Mouse (Mus musculus): ENCODE results near the gene Rchy1.

Gene Rchy1

GRCm38 (mm10) chr5:91962639-91963440 is at the start of gene Rchy1:
Gene Rchy1, minus strand, starts transcription at chr5:91963068.
- peak; percentile 94 for DNase-seq (ENCODE audit: low spot score)

GRCm38 (mm10) chr5:92011756-92012155 is 48.9 kb upstream of the Rchy1 start:
- no peak for DNase-seq (ENCODE audit: low spot score)

- DNase-seq (ENCODE audit: low spot score), result no peak
Measured at GRCm38 (mm10) chr5:92009827-92010226, 47.0 kb upstream of the Rchy1 start.

DNA sequence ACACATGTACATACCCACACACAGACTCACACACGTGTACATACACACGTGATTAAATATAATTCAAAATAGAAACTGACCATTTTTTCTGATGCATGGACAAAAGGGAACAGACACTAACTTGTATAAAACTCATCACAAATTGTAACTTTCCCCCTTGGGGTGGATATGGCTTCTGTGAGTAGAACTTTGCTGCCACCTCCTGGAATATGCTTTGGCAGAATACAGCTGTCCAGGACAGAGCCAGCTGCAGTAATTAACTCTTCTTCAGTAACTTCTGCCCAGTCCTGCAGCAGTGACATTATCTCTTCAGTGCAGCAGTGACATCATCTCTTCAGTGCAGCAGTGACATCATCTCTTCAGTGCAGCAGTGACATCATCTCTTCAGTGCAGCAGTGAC is 40.1 kb upstream of the Rchy1 start:
- no peak for DNase-seq (ENCODE audit: low spot score)

DNA sequence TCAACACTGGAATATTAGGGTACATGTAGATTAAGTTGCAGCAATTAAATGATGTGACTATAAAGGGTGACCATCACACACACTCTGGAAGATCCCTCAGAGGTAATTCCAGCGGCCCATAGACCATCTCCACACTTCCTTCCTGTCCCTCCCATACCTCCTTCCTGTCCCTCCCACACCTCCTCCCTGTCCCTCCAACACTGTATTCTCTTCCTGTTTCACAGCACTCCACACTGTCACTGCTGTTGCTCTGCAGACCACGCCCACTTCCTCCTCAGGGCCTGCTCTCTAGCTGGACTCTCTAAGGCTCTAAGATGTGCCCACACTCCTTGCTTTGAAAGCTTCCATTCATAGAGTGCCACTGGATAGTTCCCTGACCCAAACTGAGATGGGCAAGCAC is 37.9 kb upstream of the Rchy1 start:
- DNase-seq (ENCODE audit: low spot score), result no peak

- peak; percentile 18 for DNase-seq (ENCODE audit: low spot score)
Measured at GRCm38 (mm10) chr5:91994546-91994945, 31.7 kb upstream of the Rchy1 start.

DNA sequence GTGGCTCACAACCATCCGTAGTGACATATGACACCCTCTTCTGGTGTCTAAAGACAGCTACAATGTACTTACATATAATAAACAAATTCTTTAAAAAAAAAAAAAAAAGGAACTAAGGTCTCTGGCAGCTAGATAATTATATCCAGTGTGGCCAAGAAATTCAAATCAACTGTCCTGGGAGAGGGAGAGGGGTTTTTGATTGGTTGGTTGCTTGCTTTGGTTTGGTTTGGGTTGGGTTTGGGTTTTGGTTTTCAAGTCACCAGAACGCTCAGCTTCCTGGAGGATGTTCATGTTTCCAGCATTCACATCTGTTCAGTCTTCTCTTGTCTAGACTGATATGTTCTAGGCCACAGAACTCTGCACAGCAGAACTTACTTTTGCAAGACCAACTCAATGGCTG is 30.2 kb upstream of the Rchy1 start:
- DNase-seq (ENCODE audit: low spot score), result no peak

DNA sequence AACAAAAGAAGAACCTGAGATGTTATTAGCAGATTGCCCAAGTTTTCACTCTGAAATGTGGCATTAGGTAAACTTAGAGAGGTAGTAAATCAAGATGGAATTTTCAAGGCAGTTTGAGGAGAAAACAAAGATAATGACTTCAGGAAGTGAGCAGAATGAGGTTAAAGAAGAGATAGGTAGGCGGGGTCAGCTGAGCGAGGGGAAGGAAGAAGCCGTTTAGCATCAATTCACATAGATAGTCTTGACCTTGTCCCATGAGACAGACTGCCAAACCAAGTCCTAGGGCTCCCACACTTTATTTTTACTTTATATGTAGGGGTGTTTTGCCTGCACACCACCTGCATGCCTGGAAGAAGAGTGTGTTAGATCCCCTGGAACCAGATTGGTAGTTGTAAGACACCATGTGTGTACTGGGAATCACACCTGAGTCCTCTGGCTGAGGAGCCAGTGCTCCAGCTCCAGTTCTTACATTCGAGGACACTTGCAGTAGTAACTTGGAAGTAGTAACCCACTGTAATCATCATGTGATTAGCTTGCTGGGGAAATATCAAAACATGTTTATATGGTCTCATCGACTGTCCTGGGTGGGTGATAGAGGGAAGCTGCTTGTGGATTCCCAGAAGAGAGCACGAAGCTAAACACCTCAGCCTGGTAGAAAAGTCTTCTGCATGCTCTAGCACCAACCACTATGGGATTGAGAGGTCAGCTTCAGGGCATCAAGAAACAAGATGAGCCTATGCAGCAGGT is 28.5 kb upstream of the Rchy1 start:
- no peak for DNase-seq (ENCODE audit: low spot score)

DNA sequence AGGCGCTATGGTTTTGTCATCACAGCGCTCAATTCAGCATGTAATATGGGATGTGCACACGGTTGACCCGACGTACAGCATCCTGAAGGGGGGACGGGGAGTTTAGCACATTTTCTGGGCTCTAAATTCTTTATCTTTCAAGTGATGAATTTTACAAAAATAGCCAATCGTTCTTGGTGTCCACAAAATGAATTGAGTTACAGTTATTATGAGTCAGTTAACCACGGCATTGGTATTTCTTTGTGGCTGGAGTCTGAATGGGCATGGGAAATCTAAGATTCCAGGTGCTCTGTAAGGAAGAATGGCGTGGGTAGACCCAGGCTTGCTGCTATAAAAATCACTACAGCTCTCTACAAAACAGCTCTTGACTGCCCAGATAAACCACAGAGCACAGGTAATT is 26.4 kb upstream of the Rchy1 start:
- no peak for DNase-seq (ENCODE audit: low spot score)

DNA sequence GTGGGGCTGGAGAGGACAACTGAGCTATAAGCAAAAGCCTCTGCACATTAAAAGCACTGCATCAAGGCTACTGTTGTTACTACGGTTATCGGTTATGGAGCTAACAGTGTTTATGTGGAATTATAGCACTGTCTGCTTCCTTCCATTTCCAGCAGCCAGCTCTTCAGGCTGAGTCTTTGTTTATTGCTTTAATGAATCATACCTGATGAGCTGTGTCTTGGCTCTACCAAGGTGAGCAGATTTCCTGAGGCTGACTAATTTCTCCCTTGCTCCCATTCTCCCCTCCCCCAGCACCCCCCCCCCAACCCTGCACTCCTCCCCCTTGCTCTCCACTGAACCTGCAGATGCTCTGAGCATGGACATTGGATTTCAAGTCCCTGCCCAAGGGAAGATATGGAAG is 24.9 kb upstream of the Rchy1 start:
- no peak for DNase-seq (ENCODE audit: low spot score)

GRCm38 (mm10) chr5:91987236-91987635 is 24.4 kb upstream of the Rchy1 start, which contains the start of gene Odaph:
Gene Odaph, plus strand, starts transcription at chr5:91987475.
- no peak for DNase-seq (ENCODE audit: low spot score)

DNA sequence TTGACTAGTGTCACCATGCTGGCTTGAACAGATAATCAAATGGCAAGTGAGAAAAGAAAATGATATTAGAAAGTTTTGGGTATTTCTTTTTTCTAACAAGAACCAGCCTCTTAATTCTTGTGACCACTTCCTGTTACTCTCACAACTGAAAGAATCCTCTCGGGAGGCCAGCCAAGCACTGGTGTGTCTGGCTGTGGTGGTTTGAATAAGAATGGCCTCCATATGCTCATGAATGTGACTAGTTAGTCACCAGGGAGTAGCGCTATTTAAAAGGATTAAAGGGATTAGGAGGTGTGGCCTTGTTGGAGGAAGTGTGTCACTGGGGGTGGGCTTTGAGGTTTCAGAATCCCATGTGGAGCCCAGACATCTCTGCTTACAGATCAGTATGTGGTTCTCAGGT is 22.9 kb upstream of the Rchy1 start:
- DNase-seq (ENCODE audit: low spot score), result no peak

- DNase-seq (ENCODE audit: low spot score), result no peak
Measured at GRCm38 (mm10) chr5:91983490-91983889, 20.6 kb upstream of the Rchy1 start.

GRCm38 (mm10) chr5:91981176-91981840 is 18.4 kb upstream of the Rchy1 start:
- DNase-seq (ENCODE audit: low spot score), result no peak

DNA sequence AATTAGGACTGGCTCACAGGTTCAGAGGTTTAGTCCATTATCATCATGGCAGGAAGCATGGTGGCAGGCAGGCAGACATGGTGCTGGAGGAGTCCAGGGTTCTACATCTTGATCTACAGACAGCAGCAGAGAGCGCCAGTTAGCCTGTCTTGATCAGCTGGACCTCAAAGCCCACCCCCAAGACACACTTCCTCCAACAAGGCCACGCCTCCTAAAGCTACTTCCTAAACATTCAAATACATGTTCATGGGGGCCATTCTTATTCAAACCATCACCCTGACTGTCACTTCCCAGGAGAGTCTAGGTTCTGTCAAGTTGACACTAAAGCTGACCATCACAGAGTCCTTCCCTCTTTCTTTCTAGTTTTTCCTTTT is 14.5 kb upstream of the Rchy1 start:
- DNase-seq (ENCODE audit: low spot score), result no peak

DNA sequence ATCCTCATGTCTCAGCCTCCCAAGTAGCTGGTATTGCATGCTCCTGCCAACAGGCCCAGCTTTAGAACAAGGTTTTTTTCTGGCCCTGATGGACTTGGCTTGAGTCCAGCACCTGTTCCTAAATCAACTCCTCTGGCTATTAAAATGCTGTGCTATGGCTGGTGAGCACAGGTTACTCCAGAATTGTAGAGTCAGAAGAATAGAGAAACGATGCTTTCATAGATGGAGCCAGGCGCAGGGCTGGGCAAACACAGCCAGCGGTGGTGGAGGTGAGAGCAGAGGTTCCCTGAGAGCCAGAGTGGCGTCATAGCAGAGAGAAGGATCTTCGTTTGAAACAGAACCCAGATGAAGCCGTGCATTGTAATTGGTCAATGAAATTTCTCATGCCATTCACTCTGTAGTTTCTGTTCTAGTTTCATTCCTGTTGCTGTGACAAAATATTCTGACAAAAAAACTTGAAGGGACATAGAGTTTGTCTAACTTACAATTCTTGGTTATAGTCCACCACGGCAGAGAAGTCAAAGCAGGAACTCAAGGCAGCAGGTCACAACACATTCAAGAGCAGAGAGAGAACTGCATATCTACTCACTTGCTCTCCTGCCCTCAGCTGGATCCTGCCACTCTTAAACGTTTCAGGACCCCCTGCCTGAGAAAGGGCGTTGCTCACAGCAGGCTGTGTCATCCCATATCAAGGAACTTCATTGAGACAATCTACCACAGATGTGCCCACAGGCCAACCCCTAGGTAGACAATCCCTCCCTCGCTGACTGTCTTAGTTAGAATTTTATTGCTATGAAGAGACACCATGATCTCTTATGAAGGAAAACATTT is 13.9 kb upstream of the Rchy1 start:
- DNase-seq (ENCODE audit: low spot score), result no peak

DNA sequence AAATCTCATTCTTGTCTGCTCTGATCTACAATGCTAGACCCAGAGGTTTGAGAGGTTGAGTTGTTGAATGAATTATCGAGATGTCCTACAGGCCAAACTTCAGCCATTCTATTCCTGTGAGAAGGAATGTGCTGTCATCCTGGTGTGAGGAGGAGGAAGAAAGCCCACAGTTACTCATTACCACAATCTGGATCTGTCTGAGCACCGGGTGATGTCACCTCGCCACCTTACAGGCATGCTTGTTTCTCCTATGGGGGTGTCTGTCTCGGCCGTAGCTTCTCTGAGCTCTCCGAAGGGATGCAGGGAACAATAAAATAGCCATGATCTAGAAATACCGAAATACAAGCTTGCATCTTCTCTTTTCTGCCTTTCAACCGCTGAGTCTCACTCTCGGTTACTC is 12.9 kb upstream of the Rchy1 start:
- no peak for DNase-seq (ENCODE audit: low spot score)

GRCm38 (mm10) chr5:91974002-91974401 is 11.1 kb upstream of the Rchy1 start:
- DNase-seq (ENCODE audit: low spot score), result no peak

GRCm38 (mm10) chr5:91972046-91972445 is 9.2 kb upstream of the Rchy1 start:
- DNase-seq (ENCODE audit: low spot score), result peak; percentile 58

DNA sequence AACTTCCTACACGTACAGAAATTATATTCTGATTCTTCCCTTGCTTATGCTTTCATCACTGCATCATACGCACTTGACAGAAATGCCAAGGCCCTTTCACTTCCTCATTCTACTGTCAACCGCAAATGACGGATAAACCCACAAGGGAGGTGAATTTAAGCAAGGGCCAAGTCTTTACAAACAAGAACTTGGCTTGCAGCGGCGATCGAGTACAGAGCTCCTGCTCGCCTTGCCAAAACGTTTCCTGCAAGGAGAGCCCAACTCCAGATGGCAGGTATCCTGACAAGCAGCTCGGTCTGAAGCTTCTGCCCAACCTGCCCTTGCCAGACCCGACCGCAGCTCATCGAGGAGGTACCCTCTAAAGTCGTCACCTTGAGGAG is 619 bp downstream of the Rchy1 start:
- no peak for DNase-seq (ENCODE audit: low spot score)

DNA sequence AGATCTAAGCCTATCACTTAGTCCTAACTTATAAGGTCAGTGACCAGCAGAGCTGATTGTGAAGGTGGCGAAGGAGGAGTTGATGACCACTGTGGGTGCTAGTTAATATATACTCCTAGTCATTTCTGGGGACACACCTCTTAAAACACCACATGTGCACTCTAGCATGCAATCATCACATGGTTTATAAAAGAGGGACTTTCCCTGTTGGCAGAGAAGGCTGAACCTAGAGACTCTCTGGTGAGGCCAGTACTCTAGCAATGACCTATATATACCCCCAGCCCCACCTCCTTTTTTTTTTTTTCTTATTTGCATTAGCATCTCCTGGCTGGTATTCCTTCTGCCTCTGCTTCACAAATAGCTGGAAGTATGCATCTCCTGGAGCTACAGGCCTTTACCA is 1.5 kb downstream of the Rchy1 start:
- DNase-seq (ENCODE audit: low spot score), result no peak

DNA sequence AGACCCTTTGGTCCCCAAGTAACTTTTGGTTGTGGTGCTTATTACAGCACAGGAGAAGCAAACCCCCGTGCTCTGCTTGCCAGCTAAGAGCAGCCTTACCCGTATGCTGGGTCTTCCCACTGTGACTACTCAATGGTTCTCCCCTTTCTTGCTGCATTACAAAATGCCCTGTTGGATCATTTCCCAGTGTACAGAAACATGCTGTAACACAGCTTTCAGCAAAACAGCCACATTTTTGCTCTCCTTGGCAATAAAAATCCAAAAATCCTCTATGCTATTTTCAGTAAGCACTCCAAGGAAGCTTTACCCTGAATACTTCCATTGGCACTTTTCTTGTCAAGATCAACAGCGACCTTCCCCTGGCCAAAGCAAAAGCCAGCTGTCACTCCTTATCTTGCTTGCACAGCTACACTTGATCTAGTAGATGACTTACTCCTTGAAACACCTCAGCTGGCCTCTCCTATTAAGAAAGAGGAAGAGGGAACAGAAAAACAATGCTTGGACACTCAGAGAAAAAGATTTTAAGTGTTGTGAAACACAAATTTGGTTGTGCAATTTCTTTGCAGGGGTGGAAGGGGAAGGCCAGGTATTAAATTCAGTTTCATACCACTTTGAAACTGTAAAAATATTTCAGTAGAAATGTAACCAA is 2.1 kb downstream of the Rchy1 start:
- DNase-seq (ENCODE audit: low spot score), result peak; percentile 19

Measured in testis, postnatal 14 days (tissue).